Mouse (Mus musculus): ENCODE measurements at regions not wholly inside any gene's neighbourhood (a gene's known extent, or its start where the extent isn't known, plus 50 kb on each side); places are given as distances from the start of the nearest gene placed in this dataset.

DNA sequence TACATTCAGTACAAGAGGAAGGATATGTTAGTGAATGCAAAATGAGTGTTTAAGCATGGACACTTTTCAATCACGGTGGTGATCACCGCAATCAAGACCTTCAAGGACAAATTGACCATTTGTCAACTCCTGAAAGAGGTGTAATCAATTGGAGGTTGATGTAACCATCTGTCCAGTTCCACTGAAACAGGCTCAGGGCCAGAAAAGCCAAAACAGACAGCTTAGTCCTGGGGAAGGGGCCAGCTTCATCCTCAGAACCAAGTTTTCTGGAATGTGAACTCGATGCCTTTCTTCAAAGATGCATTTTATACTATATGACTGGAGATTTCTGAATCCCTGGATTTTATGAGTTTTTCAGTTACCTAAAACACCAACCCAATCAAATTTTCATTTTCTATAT is 81.1 kb upstream of the Adgrl3 start:
- TF ChIP-seq CTCF (IDR thresholded peaks at IDR 0.05; ENCODE audit: control insufficient read depth, insufficient read depth, insufficient replicate concordance, low read depth, low read length), result no peak
- no peak for TF ChIP-seq POLR2A (IDR thresholded peaks at IDR 0.05; ENCODE audit: control insufficient read depth, low read depth, low read length)

Data from testis, adult 2 months (tissue).